Mouse (Mus musculus): ENCODE results near the gene P4ha2. TPM values are rescaled to one million over a fixed set of nuclear protein-coding genes. Genes with fewer than 3 reads are reported as not detected.

P4ha2 gene
- polyA plus RNA-seq, 1 experiment from 2014 or later, result 6.8 TPM

- peak; percentile 13; the same call in 1 of the 2 replicates for ATAC-seq
- WGBS, result 58% methylated on average over 21 of the region's 21 CpGs
- peaks cover 27% of the 10 kb centered on the region for H3K4me1 ChIP-seq (replicated peaks; ENCODE audit: control insufficient read depth, insufficient read depth, low read length)
These were observed 12.3 kb downstream of the P4ha2 start for GRCm38 (mm10) chr11:54111976-54112741.

GRCm38 (mm10) chr11:54112920-54113319, 13.0 kb downstream of the P4ha2 start:
- Histone ChIP-seq H3K9me3 (ENCODE audit: control insufficient read depth, low read length) (no peaks in the 10 kb centered on the region), H3K4me1 (replicated peaks; ENCODE audit: control insufficient read depth, insufficient read depth, low read length) (peaks cover 25% of the 10 kb centered on the region), H3K9ac (replicated peaks; ENCODE audit: low read depth, low read length) (peak overlapping the region; percentile 47), H3K27me3 (replicated peaks; ENCODE audit: control insufficient read depth, insufficient read depth, low read length) (no peaks in the 10 kb centered on the region), H3K4me2 (ENCODE audit: low read length) (peak overlapping the region; percentile 44), H3K36me3 (ENCODE audit: control insufficient read depth, insufficient read depth) (no peaks in the 10 kb centered on the region), H3K4me3 (replicated peaks; ENCODE audit: low read length) (0 out of 2 replicates have a peak overlapping the region, but pooled peaks have one; percentile 14), H3K27ac (ENCODE audit: low read length) (peak overlapping the region; percentile 86)
- WGBS, result 2% methylated on average over 10 of the region's 10 CpGs
- ATAC-seq, result peak; percentile 98

More at GRCm38 (mm10) chr11:54111976-54112741, 12.3 kb downstream of the P4ha2 start:
- Histone ChIP-seq H3K9ac (replicated peaks; ENCODE audit: low read depth, low read length) (no peak overlapping the region), H3K9me3 (ENCODE audit: control insufficient read depth, low read length) (no peaks in the 10 kb centered on the region), H3K27ac (ENCODE audit: low read length) (peak overlapping the region; percentile 86), H3K27me3 (replicated peaks; ENCODE audit: control insufficient read depth, insufficient read depth, low read length) (no peaks in the 10 kb centered on the region), H3K4me3 (replicated peaks; ENCODE audit: low read length) (no peak overlapping the region), H3K4me2 (ENCODE audit: low read length) (peak overlapping the region; percentile 18; the same call in 1 of the 2 replicates), H3K36me3 (ENCODE audit: control insufficient read depth, insufficient read depth) (no peaks in the 10 kb centered on the region)

GRCm38 (mm10) chr11:54113352-54113751, 13.5 kb downstream of the P4ha2 start:
- ATAC-seq, result peak; percentile 17
- WGBS, result 12% methylated on average over 4 of the region's 4 CpGs
- Histone ChIP-seq H3K4me2 (ENCODE audit: low read length) (peak overlapping the region; percentile 44), H3K27me3 (replicated peaks; ENCODE audit: control insufficient read depth, insufficient read depth, low read length) (no peaks in the 10 kb centered on the region), H3K9me3 (ENCODE audit: control insufficient read depth, low read length) (no peaks in the 10 kb centered on the region), H3K4me3 (replicated peaks; ENCODE audit: low read length) (0 out of 2 replicates have a peak overlapping the region, but pooled peaks have one; percentile 14), H3K4me1 (replicated peaks; ENCODE audit: control insufficient read depth, insufficient read depth, low read length) (peaks cover 25% of the 10 kb centered on the region), H3K36me3 (ENCODE audit: control insufficient read depth, insufficient read depth) (no peaks in the 10 kb centered on the region), H3K27ac (ENCODE audit: low read length) (peak overlapping the region; percentile 86), H3K9ac (replicated peaks; ENCODE audit: low read depth, low read length) (peak overlapping the region; percentile 47)

GRCm38 (mm10) chr11:54114746-54115145, 14.9 kb downstream of the P4ha2 start:
- H3K9ac ChIP-seq (replicated peaks; ENCODE audit: low read depth, low read length), result no peak overlapping the region
- no peak overlapping the region for H3K4me2 ChIP-seq (ENCODE audit: low read length)
- WGBS, result 97% methylated on average over 3 of the region's 3 CpGs
- no peak overlapping the region for H3K4me3 ChIP-seq (replicated peaks; ENCODE audit: low read length)
- no peak for ATAC-seq
- no peaks in the 10 kb centered on the region for H3K36me3 ChIP-seq (ENCODE audit: control insufficient read depth, insufficient read depth)
- H3K9me3 ChIP-seq (ENCODE audit: control insufficient read depth, low read length), result no peaks in the 10 kb centered on the region
- no peak overlapping the region for H3K27ac ChIP-seq (ENCODE audit: low read length)
- H3K27me3 ChIP-seq (replicated peaks; ENCODE audit: control insufficient read depth, insufficient read depth, low read length), result no peaks in the 10 kb centered on the region
- peaks cover 25% of the 10 kb centered on the region for H3K4me1 ChIP-seq (replicated peaks; ENCODE audit: control insufficient read depth, insufficient read depth, low read length)

- no peaks in the 10 kb centered on the region for H3K36me3 ChIP-seq (ENCODE audit: control insufficient read depth, insufficient read depth)
- no peaks in the 10 kb centered on the region for H3K27me3 ChIP-seq (replicated peaks; ENCODE audit: control insufficient read depth, insufficient read depth, low read length)
- no peak overlapping the region for H3K9ac ChIP-seq (replicated peaks; ENCODE audit: low read depth, low read length)
- H3K4me2 ChIP-seq (ENCODE audit: low read length), result no peak overlapping the region
- 88% methylated on average over 8 of the region's 8 CpGs for WGBS
- H3K27ac ChIP-seq (ENCODE audit: low read length), result no peak overlapping the region
- no peak for ATAC-seq
- H3K4me3 ChIP-seq (replicated peaks; ENCODE audit: low read length), result no peak overlapping the region
- peaks cover 25% of the 10 kb centered on the region for H3K4me1 ChIP-seq (replicated peaks; ENCODE audit: control insufficient read depth, insufficient read depth, low read length)
- H3K9me3 ChIP-seq (ENCODE audit: control insufficient read depth, low read length), result no peaks in the 10 kb centered on the region
These were observed 15.4 kb downstream of the P4ha2 start for GRCm38 (mm10) chr11:54115301-54115700.

- H3K4me2 ChIP-seq (ENCODE audit: low read length), result no peak overlapping the region
- no peak for ATAC-seq
- no peaks in the 10 kb centered on the region for H3K36me3 ChIP-seq (ENCODE audit: control insufficient read depth, insufficient read depth)
- H3K9me3 ChIP-seq (ENCODE audit: control insufficient read depth, low read length), result no peaks in the 10 kb centered on the region
- no peak overlapping the region for H3K27ac ChIP-seq (ENCODE audit: low read length)
- no peaks in the 10 kb centered on the region for H3K27me3 ChIP-seq (replicated peaks; ENCODE audit: control insufficient read depth, insufficient read depth, low read length)
- 67% methylated on average over 3 of the region's 3 CpGs for WGBS
- no peak overlapping the region for H3K9ac ChIP-seq (replicated peaks; ENCODE audit: low read depth, low read length)
- peaks cover 25% of the 10 kb centered on the region for H3K4me1 ChIP-seq (replicated peaks; ENCODE audit: control insufficient read depth, insufficient read depth, low read length)
- no peak overlapping the region for H3K4me3 ChIP-seq (replicated peaks; ENCODE audit: low read length)
These were observed 16.0 kb downstream of the P4ha2 start for GRCm38 (mm10) chr11:54115911-54116310.

GRCm38 (mm10) chr11:54116406-54116805, 16.5 kb downstream of the P4ha2 start:
- no peaks in the 10 kb centered on the region for H3K27me3 ChIP-seq (replicated peaks; ENCODE audit: control insufficient read depth, insufficient read depth, low read length)
- no peak overlapping the region for H3K27ac ChIP-seq (ENCODE audit: low read length)
- no peaks in the 10 kb centered on the region for H3K36me3 ChIP-seq (ENCODE audit: control insufficient read depth, insufficient read depth)
- no peak overlapping the region for H3K4me3 ChIP-seq (replicated peaks; ENCODE audit: low read length)
- no peak for ATAC-seq
- no peaks in the 10 kb centered on the region for H3K9me3 ChIP-seq (ENCODE audit: control insufficient read depth, low read length)
- peaks cover 25% of the 10 kb centered on the region for H3K4me1 ChIP-seq (replicated peaks; ENCODE audit: control insufficient read depth, insufficient read depth, low read length)
- no peak overlapping the region for H3K4me2 ChIP-seq (ENCODE audit: low read length)
- no peak overlapping the region for H3K9ac ChIP-seq (replicated peaks; ENCODE audit: low read depth, low read length)
- 86% methylated on average over 4 of the region's 4 CpGs for WGBS

- peaks cover 22% of the 10 kb centered on the region for H3K4me1 ChIP-seq (replicated peaks; ENCODE audit: control insufficient read depth, insufficient read depth, low read length)
- no peak overlapping the region for H3K4me3 ChIP-seq (replicated peaks; ENCODE audit: low read length)
- no peak overlapping the region for H3K9ac ChIP-seq (replicated peaks; ENCODE audit: low read depth, low read length)
- WGBS, result 76% methylated on average over 10 of the region's 10 CpGs
- H3K4me2 ChIP-seq (ENCODE audit: low read length), result no peak overlapping the region
- H3K27me3 ChIP-seq (replicated peaks; ENCODE audit: control insufficient read depth, insufficient read depth, low read length), result no peaks in the 10 kb centered on the region
- no peak for ATAC-seq
- no peaks in the 10 kb centered on the region for H3K36me3 ChIP-seq (ENCODE audit: control insufficient read depth, insufficient read depth)
- no peak overlapping the region for H3K27ac ChIP-seq (ENCODE audit: low read length)
- H3K9me3 ChIP-seq (ENCODE audit: control insufficient read depth, low read length), result no peaks in the 10 kb centered on the region
These were observed 17.2 kb downstream of the P4ha2 start for GRCm38 (mm10) chr11:54117096-54117495.

- Histone ChIP-seq H3K36me3 (ENCODE audit: control insufficient read depth, insufficient read depth) (no peaks in the 10 kb centered on the region), H3K9me3 (ENCODE audit: control insufficient read depth, low read length) (no peaks in the 10 kb centered on the region), H3K4me2 (ENCODE audit: low read length) (no peak overlapping the region), H3K27me3 (replicated peaks; ENCODE audit: control insufficient read depth, insufficient read depth, low read length) (no peaks in the 10 kb centered on the region), H3K27ac (ENCODE audit: low read length) (no peak overlapping the region), H3K9ac (replicated peaks; ENCODE audit: low read depth, low read length) (no peak overlapping the region), H3K4me3 (replicated peaks; ENCODE audit: low read length) (no peak overlapping the region), H3K4me1 (replicated peaks; ENCODE audit: control insufficient read depth, insufficient read depth, low read length) (peaks cover 8% of the 10 kb centered on the region)
- no peak for ATAC-seq
- 90% methylated on average over 12 of the region's 12 CpGs for WGBS
These were observed 19.2 kb downstream of the P4ha2 start for GRCm38 (mm10) chr11:54119126-54119525.
